In the genomic region with DNA sequence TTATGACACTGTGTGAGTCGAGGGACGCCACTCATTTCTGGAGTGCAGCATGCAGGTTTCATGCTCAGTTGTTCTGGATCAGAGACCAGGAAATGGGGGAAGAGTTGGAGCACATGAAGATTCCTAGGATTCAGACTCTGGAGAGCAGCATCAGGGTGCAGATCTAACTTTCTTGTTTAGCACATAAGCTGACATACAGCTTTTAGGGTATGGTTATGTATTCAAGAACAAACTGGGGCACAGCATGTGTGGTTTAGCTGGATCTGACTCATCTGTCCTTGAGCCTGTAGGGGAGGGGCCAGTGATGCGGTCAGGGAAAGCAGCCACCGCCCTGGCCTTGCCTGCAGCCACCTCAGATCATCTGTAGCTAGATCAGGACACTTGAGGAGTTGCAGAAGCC, we compare ENCODE assay signal across 10 mouse cellular contexts. TPM values are rescaled to one million over a fixed set of nuclear protein-coding genes. Genes with fewer than 3 reads are reported as not detected.
DNase-seq lines count a peak whose midpoint lies in the region; ATAC-seq and TF ChIP-seq lines count a peak whose summit lies in the region.
"Had no signal": no experiment of that assay in that cellular context is flagged by ENCODE, and none has a peak within 500 bp of the region (broad histone marks: within the 10 kb centered on the region; RNA-seq: fewer than 3 reads in every experiment).

No protein-coding gene starts in this region.

- H3K4me3 ChIP-seq in liver, embryonic 13.5 days (replicated peaks): no peak overlapping the region
- no peak overlapping the region for H3K4me3 ChIP-seq in small intestine, adult 2 months (ENCODE audit: low read depth, low read length)
- H3K4me3 ChIP-seq in forebrain, embryonic 14.5 days (ENCODE audit: low read depth, low read length): no peak overlapping the region

- TF ChIP-seq CTCF in small intestine, adult 2 months (IDR thresholded peaks at IDR 0.05; ENCODE audit: extremely low read depth, insufficient read length, insufficient replicate concordance, low read depth, low read length): no peak

- no peaks in the 10 kb centered on the region for H3K9me3 ChIP-seq in liver, embryonic 13.5 days (replicated peaks)
- H3K9me3 ChIP-seq in forebrain, embryonic 14.5 days (replicated peaks; ENCODE audit: control insufficient read depth, low read length): no peaks in the 10 kb centered on the region

- no peak overlapping the region for H3K9ac ChIP-seq in liver, embryonic 13.5 days
- no peak overlapping the region for H3K9ac ChIP-seq in forebrain, embryonic 14.5 days (ENCODE audit: low read length)

- no peaks in the 10 kb centered on the region for H3K27me3 ChIP-seq in liver, embryonic 13.5 days
- no peaks in the 10 kb centered on the region for H3K27me3 ChIP-seq in small intestine, adult 2 months (ENCODE audit: control insufficient read depth, insufficient read depth, low read length)
- H3K27me3 ChIP-seq in forebrain, embryonic 14.5 days (replicated peaks; ENCODE audit: control insufficient read depth, insufficient read depth, low read length): no peaks in the 10 kb centered on the region

- H3K4me1 ChIP-seq in liver, embryonic 13.5 days (replicated peaks): peaks cover 47% of the 10 kb centered on the region
- 0 out of 2 replicates have a peak, but pooled peaks cover 2% of the 10 kb centered on the region for H3K4me1 ChIP-seq in small intestine, adult 2 months (ENCODE audit: control insufficient read depth, insufficient read depth, insufficient read length, low read length)
- H3K4me1 ChIP-seq in forebrain, embryonic 14.5 days (ENCODE audit: control insufficient read depth, insufficient read depth, low read length): no peaks in the 10 kb centered on the region

- DNase-seq in spleen, postnatal 4 days (ENCODE audit: low spot score in 2 of 2): peak; percentile 25 to 59
- no peak for DNase-seq in spleen, postnatal 36 days (ENCODE audit: low spot score in 2 of 2)
- DNase-seq in adrenal gland, postnatal 36 days: peak; percentile 90 to 91
- DNase-seq in liver, embryonic 13.5 days: peak; percentile 32
- no peak for DNase-seq in forebrain, embryonic 14.5 days (ENCODE audit: low spot score)
- DNase-seq in cerebellum, postnatal 14 days: no peak
- DNase-seq: kidney, adult 18-20 months had no signal

- H3K4me2 ChIP-seq in liver, embryonic 13.5 days: peak overlapping the region; percentile 11; the same call in 1 of the 2 replicates
- H3K4me2 ChIP-seq in forebrain, embryonic 14.5 days (ENCODE audit: low read length): no peak overlapping the region

- no peak for TF ChIP-seq POLR2A in small intestine, adult 2 months (IDR thresholded peaks at IDR 0.05; ENCODE audit: low read depth, low read length)

- 30% methylated on average over 4 of the region's 4 CpGs for WGBS in liver, embryonic 13.5 days (ENCODE audit: insufficient replicate concordance)
- WGBS in small intestine, adult 2 months: 64% methylated on average over 4 of the region's 4 CpGs
- 89% methylated on average over 4 of the region's 4 CpGs for WGBS in forebrain, embryonic 14.5 days

- ATAC-seq in liver, embryonic 13.5 days (ENCODE audit: low read depth): peak; percentile 81
- no peak for ATAC-seq in forebrain, embryonic 14.5 days
- ATAC-seq: activated CD4-positive, CD25-positive, alpha-beta regulatory T cell, adult 4 months; forebrain, embryonic 16.5 days had no signal

- no peaks in the 10 kb centered on the region for H3K36me3 ChIP-seq in liver, embryonic 13.5 days
- peaks cover 6% of the 10 kb centered on the region; the same call in 1 of the 2 replicates for H3K36me3 ChIP-seq in small intestine, adult 2 months (ENCODE audit: control insufficient read depth, insufficient read depth, low read length)
- 0 out of 2 replicates have a peak, but pooled peaks cover 5% of the 10 kb centered on the region for H3K36me3 ChIP-seq in forebrain, embryonic 14.5 days (ENCODE audit: control insufficient read depth, insufficient read depth, low read length)

- H3K27ac ChIP-seq in liver, embryonic 13.5 days: no peak overlapping the region
- H3K27ac ChIP-seq in small intestine, adult 2 months (ENCODE audit: insufficient read depth, low read depth, low read length): 0 out of 2 replicates have a peak overlapping the region, but pooled peaks have one; percentile 18
- no peak overlapping the region for H3K27ac ChIP-seq in forebrain, embryonic 14.5 days (ENCODE audit: low read depth, low read length)

RNA-seq across cellular contexts. Expression of a gene that starts 12.9 kb away (rescaled TPM):
- 10 to 100 TPM; 11.3 to 11.9 TPM for total RNA-seq in adrenal gland, postnatal 36 days (2021)
- polyA plus RNA-seq in liver, embryonic 13.5 days (2015; fragmentation: Nextera tagmentation; extraction: Ambion mirVana): 5.7 and 5.8 TPM in 2 replicates
- 3.6 and 5.1 TPM in 2 replicates for polyA plus RNA-seq in small intestine, adult 2 months (2012; rRNA removed)
- 28.1 and 31.5 TPM in 2 replicates for polyA plus RNA-seq in forebrain, embryonic 14.5 days (2014; fragmentation: Nextera tagmentation; extraction: Ambion mirVana)

RNA-seq across cellular contexts. Expression of a gene that starts 13.5 kb away (rescaled TPM):
- total RNA-seq in adrenal gland, postnatal 36 days (2021): 10 to 100 TPM; 29.9 to 37.3 TPM
- polyA plus RNA-seq in liver, embryonic 13.5 days (2015; fragmentation: Nextera tagmentation; extraction: Ambion mirVana): 5.6 and 7.2 TPM in 2 replicates
- 0.62 and 0.66 TPM in 2 replicates for polyA plus RNA-seq in small intestine, adult 2 months (2012; rRNA removed)
- polyA plus RNA-seq in forebrain, embryonic 14.5 days (2014; fragmentation: Nextera tagmentation; extraction: Ambion mirVana): 107 and 164 TPM in 2 replicates

Comparison
In these comparisons a context has a peak if more than half of its experiments do, and no peak if none do; other contexts are left out.
1. DNase-seq: peak in spleen, postnatal 4 days (2 of 2), adrenal gland, postnatal 36 days (2 of 2) and liver, embryonic 13.5 days (single experiment); none in spleen, postnatal 36 days (0 of 2), forebrain, embryonic 14.5 days (single experiment) and cerebellum, postnatal 14 days (0 of 2).
2. RNA of a gene that starts 13.5 kb away (polyA plus RNA-seq): 107 to 164 TPM in forebrain, embryonic 14.5 days; 5.6 to 7.2 TPM in liver, embryonic 13.5 days and 0.62 to 0.66 TPM in small intestine, adult 2 months; every median in the first group is over 10 times any median in the second.